Mouse (Mus musculus) embryonic stem cell, embryonic (primary cell): ENCODE results near the gene Ngdn.

Experiments used
- CTCF ChIA-PET, 4 experiments: fragments of 300-600 bp in 2 of 4; fragments of 350-600 bp in 2 of 4; sonication (Branson Sonifier 250); formaldehyde crosslinking; loops; one replicate each; lab custom pipeline; 2022; ENCODE audit warnings: inconsistent platforms in 2 of 4; lab: Charles Lee
- POLR2A ChIA-PET, 4 experiments: fragments of 300-600 bp in 2 of 4; fragments of 350-600 bp in 2 of 4; sonication (Branson Sonifier 250); formaldehyde crosslinking; loops; one replicate each; lab custom pipeline; 2022; ENCODE audit warnings: antibody characterized with exemption in 4 of 4, inconsistent platforms in 1 of 4; lab: Charles Lee

The Ngdn gene

GRCm38 (mm10) chr14:55052496-55052895 is 37.2 kb downstream of the Ngdn start:
- CTCF ChIA-PET: interaction anchor here in 2 of 4 experiments (0.6 to 0.8 kb wide), 2 partner anchors 26 to 43 kb away, joined by 3 read pairs; no protein-coding TSS in a partner anchor
- POLR2A ChIA-PET: interaction anchor here in 2 of 4 experiments (1.0 to 1.1 kb wide), 4 partner anchors 23 to 33 kb away, joined by 3 read pairs; no protein-coding TSS in a partner anchor

GRCm38 (mm10) chr14:55053050-55053449 is 37.8 kb downstream of the Ngdn start:
- POLR2A ChIA-PET: interaction anchor here in 2 of 4 experiments (0.9 to 1.5 kb wide), 4 partner anchors 12 to 25 kb away, joined by 3 read pairs; no protein-coding TSS in a partner anchor
- CTCF ChIA-PET: interaction anchor here in 3 of 4 experiments (0.6 to 0.8 kb wide), 4 partner anchors 25 to 172 kb away, joined by 3 to 4 read pairs (median 3); no protein-coding TSS in a partner anchor

GRCm38 (mm10) chr14:55053708-55054190 is 38.5 kb downstream of the Ngdn start:
- ChIA-PET CTCF (interaction anchor here in 2 of 4 experiments (0.6 to 0.8 kb wide), 3 partner anchors 26 to 172 kb away, joined by 3 to 4 read pairs (median 3); no protein-coding TSS in a partner anchor), POLR2A (interaction anchor here in 2 of 4 experiments (0.7 to 1.5 kb wide), 3 partner anchors 12 to 99 kb away, joined by 3 read pairs; no protein-coding TSS in a partner anchor)

- CTCF ChIA-PET: interaction anchor here in 1 of 4 experiments (0.6 to 0.8 kb wide), 2 partner anchors 27 to 155 kb away, joined by 3 read pairs; no protein-coding TSS in a partner anchor
- POLR2A ChIA-PET: interaction anchor here in 3 of 4 experiments (0.5 to 1.5 kb wide), 4 partner anchors 13 to 538 kb away, joined by 3 to 8 read pairs (median 3); no protein-coding TSS in a partner anchor
Observed at GRCm38 (mm10) chr14:55054191-55054749, 39.0 kb downstream of the Ngdn start.

GRCm38 (mm10) chr14:55055167-55055834 is 40.0 kb downstream of the Ngdn start:
- POLR2A ChIA-PET: interaction anchor here in 3 of 4 experiments (0.5 to 1.5 kb wide), 4 partner anchors 11 to 537 kb away, joined by 3 to 8 read pairs (median 5); no protein-coding TSS in a partner anchor

GRCm38 (mm10) chr14:55059009-55059408 is 43.8 kb downstream of the Ngdn start:
- CTCF ChIA-PET: interaction anchor here in 1 of 4 experiments (1.2 to 4.2 kb wide), 3 partner anchors 20 to 44 kb away, joined by 3 to 19 read pairs (median 3); partner anchors contain the start of gene Ngdn
- POLR2A ChIA-PET: interaction anchor here (0.7 to 4.3 kb wide), 23 partner anchors 9 to 44 kb away, joined by 3 to 49 read pairs (median 6); partner anchors contain the start of genes Thtpa (in 2 of the 4) and Ngdn (in 1 of the 4)

More at GRCm38 (mm10) chr14:55055167-55055834, 40.0 kb downstream of the Ngdn start:
- CTCF ChIA-PET: interaction anchor here in 1 of 4 experiments (1.2 kb wide), 1 partner anchor 31 kb away, joined by 4 read pairs; no protein-coding TSS in a partner anchor

GRCm38 (mm10) chr14:55059931-55060330 is 44.7 kb downstream of the Ngdn start:
- CTCF ChIA-PET: interaction anchor here in 1 of 4 experiments (1.2 to 4.2 kb wide), 2 partner anchors 19 to 30 kb away, joined by 3 to 19 read pairs; no protein-coding TSS in a partner anchor

GRCm38 (mm10) chr14:55061845-55062244 is 46.6 kb downstream of the Ngdn start:
- ChIA-PET POLR2A (interaction anchor here in 2 of 4 experiments (0.9 to 18.6 kb wide), 8 partner anchors 11 to 31 kb away, joined by 4 to 360 read pairs (median 39); partner anchors contain the start of genes Thtpa (in 2 of the 2) and Zfhx2 (in 2 of the 2)), CTCF (interaction anchor here in 2 of 4 experiments (2.0 to 6.8 kb wide), 3 partner anchors 16 to 33 kb away, joined by 9 to 36 read pairs (median 9); no protein-coding TSS in a partner anchor)

More at GRCm38 (mm10) chr14:55059931-55060330, 44.7 kb downstream of the Ngdn start:
- POLR2A ChIA-PET: interaction anchor here (0.6 to 4.3 kb wide), 22 partner anchors 10 to 45 kb away, joined by 3 to 49 read pairs (median 7); partner anchors contain the start of genes Thtpa (in 2 of the 4) and Ngdn (in 1 of the 4)

- POLR2A ChIA-PET: interaction anchor here in 3 of 4 experiments (0.5 to 18.6 kb wide), 11 partner anchors 10 to 819 kb away, joined by 3 to 360 read pairs (median 8); partner anchors contain the start of genes Thtpa (in 2 of the 3), Zfhx2 (in 2 of the 3) and Ngdn (in 1 of the 3)
- CTCF ChIA-PET: interaction anchor here in 3 of 4 experiments (0.7 to 6.8 kb wide), 6 partner anchors 15 to 34 kb away, joined by 3 to 36 read pairs (median 8); partner anchors contain the start of gene Thtpa (in 1 of the 3)
Observed at GRCm38 (mm10) chr14:55062626-55063025, 47.4 kb downstream of the Ngdn start.

- ChIA-PET CTCF (interaction anchor here (0.7 to 6.8 kb wide), 11 partner anchors 10 to 39 kb away, joined by 3 to 36 read pairs (median 4); partner anchors contain the start of gene Thtpa (in 1 of the 4)), POLR2A (interaction anchor here in 3 of 4 experiments (0.5 to 18.6 kb wide), 11 partner anchors 9 to 819 kb away, joined by 3 to 360 read pairs (median 8); partner anchors contain the start of genes Thtpa (in 2 of the 3), Zfhx2 (in 2 of the 3) and Ngdn (in 1 of the 3))
Observed at GRCm38 (mm10) chr14:55063117-55063516, 47.9 kb downstream of the Ngdn start.

GRCm38 (mm10) chr14:55063581-55064381 is 48.5 kb downstream of the Ngdn start:
- CTCF ChIA-PET: interaction anchor here (0.5 to 6.8 kb wide), 12 partner anchors 9 to 40 kb away, joined by 3 to 36 read pairs (median 4); partner anchors contain the start of gene Thtpa (in 1 of the 4)
- POLR2A ChIA-PET: interaction anchor here in 3 of 4 experiments (0.6 to 18.6 kb wide), 17 partner anchors 9 to 53 kb away, joined by 3 to 360 read pairs (median 4); partner anchors contain the start of genes Thtpa (in 2 of the 3), Zfhx2 (in 2 of the 3) and Ngdn (in 1 of the 3)

GRCm38 (mm10) chr14:55064481-55065370 is 49.5 kb downstream of the Ngdn start:
- POLR2A ChIA-PET: interaction anchor here in 3 of 4 experiments (0.8 to 18.6 kb wide), 10 partner anchors 8 to 52 kb away, joined by 3 to 360 read pairs (median 10); partner anchors contain the start of genes Thtpa (in 2 of the 3), Zfhx2 (in 2 of the 3) and Ngdn (in 1 of the 3)
- CTCF ChIA-PET: interaction anchor here in 2 of 4 experiments (1.4 to 6.8 kb wide), 4 partner anchors 13 to 40 kb away, joined by 5 to 36 read pairs (median 8); partner anchors contain the start of gene Thtpa (in 1 of the 2)

- ChIA-PET POLR2A (interaction anchor here in 3 of 4 experiments (1.0 to 18.6 kb wide), 13 partner anchors 7 to 475 kb away, joined by 3 to 360 read pairs (median 8); partner anchors contain the start of genes Thtpa (in 2 of the 3), Zfhx2 (in 2 of the 3), Ngdn (in 1 of the 3) and Pck2 (in 1 of the 3)), CTCF (interaction anchor here in 2 of 4 experiments (0.9 to 6.8 kb wide), 8 partner anchors 12 to 41 kb away, joined by 3 to 36 read pairs (median 4); partner anchors contain the start of gene Thtpa (in 1 of the 2))
Observed at GRCm38 (mm10) chr14:55065391-55065790, 50.1 kb downstream of the Ngdn start.

GRCm38 (mm10) chr14:55066042-55066441 is 50.8 kb downstream of the Ngdn start:
- CTCF ChIA-PET: interaction anchor here in 2 of 4 experiments (0.9 to 6.8 kb wide), 9 partner anchors 12 to 42 kb away, joined by 3 to 36 read pairs (median 5); no protein-coding TSS in a partner anchor
- POLR2A ChIA-PET: interaction anchor here (1.0 to 18.6 kb wide), 13 partner anchors 8 to 474 kb away, joined by 3 to 360 read pairs (median 9); partner anchors contain the start of genes Thtpa (in 2 of the 4), Zfhx2 (in 2 of the 4) and Pck2 (in 1 of the 4)
